Mouse (Mus musculus) MEL (cell line): Measurements from ENCODE around the gene F2r. TPM values are rescaled to one million over a fixed set of nuclear protein-coding genes. Genes with fewer than 3 reads are reported as not detected.

Source experiments
- DNase-seq: peaks from one replicate; pipeline ENCODE4 v3.0.0; 2011; ENCODE audit warnings: low read depth, low spot score
- H3K27ac ChIP-seq: 2 replicates; pipeline ENCODE4 v1.5.1; 2012; ENCODE audit warnings: low read depth, mild to moderate bottlenecking, control low read depth, low read length, moderate library complexity; ENCODE audit not compliant: control insufficient read depth
- H3K27me3 ChIP-seq, 2 experiments: fragments of 150-350 bp in 1 of 2; sonication (generic) in 1 of 2; 2 replicates each; pipeline ENCODE4 v1.6.1; 2012; ENCODE audit warnings: low read length in 2 of 2, mild to moderate bottlenecking in 2 of 2, improper control_type of control experiment in 1 of 2, moderate library complexity in 1 of 2; ENCODE audit not compliant: insufficient read depth in 2 of 2, control insufficient read depth in 1 of 2
- H3K36me3 ChIP-seq, 2 experiments: 2 replicates each; pipeline ENCODE4 v1.6.1; 2012 to 2014; ENCODE audit warnings: low read length in 2 of 2, improper control_type of control experiment in 1 of 2, inconsistent platforms in 1 of 2, mild to moderate bottlenecking in 1 of 2; ENCODE audit not compliant: insufficient read depth in 2 of 2, control insufficient read depth in 1 of 2
- H3K4me1 ChIP-seq, 2 experiments: fragments of 150-350 bp in 1 of 2; sonication (generic) in 1 of 2; 2 replicates each; pipeline ENCODE4 v1.6.1; 2012; ENCODE audit warnings: low read length in 2 of 2, improper control_type of control experiment in 1 of 2, mild to moderate bottlenecking in 1 of 2; ENCODE audit not compliant: insufficient read depth in 2 of 2, control insufficient read depth in 1 of 2
- H3K4me3 ChIP-seq, 2 experiments: fragments of 150-350 bp in 1 of 2; sonication (generic) in 1 of 2; 2 replicates each; pipeline ENCODE4 v1.5.1; 2012; ENCODE audit warnings: low read depth in 2 of 2, low read length in 2 of 2, mild to moderate bottlenecking in 2 of 2, moderate library complexity in 2 of 2, control low read depth in 1 of 2, improper control_type of control experiment in 1 of 2; ENCODE audit not compliant: control insufficient read depth in 1 of 2, insufficient read depth in 1 of 2
- H3K79me2 ChIP-seq: 2 replicates; pipeline ENCODE4 v1.6.1; 2012; ENCODE audit warnings: mild to moderate bottlenecking, low read length, moderate library complexity; ENCODE audit not compliant: control insufficient read depth, poor library complexity, insufficient read depth
- H3K9ac ChIP-seq: 2 replicates; pipeline ENCODE4 v1.6.1; 2012; ENCODE audit warnings: low read depth, mild to moderate bottlenecking, control low read depth, low read length, moderate library complexity; ENCODE audit not compliant: control insufficient read depth, poor library complexity, severe bottlenecking
- H3K9me3 ChIP-seq: fragments of 150-350 bp; sonication (generic); replicated peaks from 2 replicates; pipeline ENCODE4 v1.6.1; 2012; ENCODE audit warnings: mild to moderate bottlenecking, low read length, improper control_type of control experiment, moderate library complexity; ENCODE audit not compliant: insufficient read depth
- CHD1 ChIP-seq: IDR thresholded peaks from 2 replicates; pipeline ENCODE4 v1.6.1; 2012; ENCODE audit warnings: low read depth, mild to moderate bottlenecking, inconsistent platforms, low read length, improper control_type of control experiment
- CTCF ChIP-seq, 3 experiments: IDR thresholded peaks in 2 of 3; conservative IDR thresholded peaks in 1 of 3; 2 replicates each; pipeline ENCODE4 v1.5.1; 2011 to 2012; ENCODE audit warnings: low read length in 3 of 3, low read depth in 2 of 3, mild to moderate bottlenecking in 2 of 3, improper control_type of control experiment in 1 of 3, inconsistent platforms in 1 of 3, mixed read lengths in 1 of 3, moderate library complexity in 1 of 3; ENCODE audit not compliant: control insufficient read depth in 1 of 3, insufficient read depth in 1 of 3, poor library complexity in 1 of 3, severe bottlenecking in 1 of 3
- EP300 ChIP-seq, 2 experiments: IDR thresholded peaks; 2 replicates each; pipeline ENCODE4 v1.6.1; 2011; ENCODE audit warnings: improper control_type of control experiment in 2 of 2, low read length in 2 of 2, low read depth in 1 of 2, mild to moderate bottlenecking in 1 of 2
- ETS1 ChIP-seq: IDR thresholded peaks from 2 replicates; pipeline ENCODE4 v1.6.1; 2012; ENCODE audit warnings: low read depth, mild to moderate bottlenecking, inconsistent platforms, low read length, improper control_type of control experiment, moderate library complexity
- GABPA ChIP-seq: IDR thresholded peaks from 2 replicates; pipeline ENCODE4 v1.6.1; 2012; ENCODE audit warnings: low read depth, mild to moderate bottlenecking, inconsistent platforms, low read length, improper control_type of control experiment, moderate library complexity
- GATA1 ChIP-seq: IDR thresholded peaks from 2 replicates; pipeline ENCODE4 v1.6.1; 2011; ENCODE audit warnings: low read depth, low read length, improper control_type of control experiment
- JUND ChIP-seq: IDR thresholded peaks from 2 replicates; pipeline ENCODE4 v1.6.1; 2011; ENCODE audit warnings: low read depth, mild to moderate bottlenecking, improper control_type of control experiment, low read length
- KAT2A ChIP-seq: conservative IDR thresholded peaks from 2 replicates; pipeline ENCODE4 v1.6.1; 2012; ENCODE audit warnings: low read depth, low read length, improper control_type of control experiment, inconsistent platforms
- MAFK ChIP-seq: IDR thresholded peaks from 2 replicates; pipeline ENCODE4 v1.6.1; 2011; ENCODE audit warnings: low read depth, mild to moderate bottlenecking, low read length, improper control_type of control experiment, borderline replicate concordance
- MAZ ChIP-seq: IDR thresholded peaks from 2 replicates; pipeline ENCODE4 v1.6.1; 2012; ENCODE audit warnings: low read depth, mild to moderate bottlenecking, inconsistent platforms, low read length, improper control_type of control experiment
- MEF2A ChIP-seq: IDR thresholded peaks from 2 replicates; pipeline ENCODE4 v1.6.1; 2014; ENCODE audit warnings: low read depth, mild to moderate bottlenecking, inconsistent platforms, low read length, improper control_type of control experiment; ENCODE audit not compliant: poor library complexity, insufficient replicate concordance, severe bottlenecking; ENCODE audit errors: extremely low read depth
- MYB ChIP-seq: IDR thresholded peaks from 2 replicates; pipeline ENCODE4 v1.6.1; 2011; ENCODE audit warnings: mild to moderate bottlenecking, low read depth, low read length, improper control_type of control experiment
- NRF1 ChIP-seq: IDR thresholded peaks from 2 replicates; pipeline ENCODE4 v1.6.1; 2014; ENCODE audit warnings: low read depth, mild to moderate bottlenecking, inconsistent platforms, low read length, improper control_type of control experiment, moderate library complexity; ENCODE audit not compliant: poor library complexity, insufficient read depth, severe bottlenecking
- POLR2AphosphoS2 ChIP-seq: IDR thresholded peaks from 2 replicates; pipeline ENCODE4 v1.6.1; 2011; ENCODE audit warnings: low read length, improper control_type of control experiment
- RAD21 ChIP-seq: IDR thresholded peaks from 2 replicates; pipeline ENCODE4 v1.6.1; 2011; ENCODE audit warnings: mild to moderate bottlenecking, low read depth, low read length, improper control_type of control experiment
- RCOR1 ChIP-seq: IDR thresholded peaks from 2 replicates; pipeline ENCODE4 v1.6.1; 2012; ENCODE audit warnings: low read depth, mild to moderate bottlenecking, inconsistent platforms, low read length, improper control_type of control experiment
- SMC3 ChIP-seq: IDR thresholded peaks from 2 replicates; pipeline ENCODE4 v1.6.1; 2011; ENCODE audit warnings: low read depth, low read length, improper control_type of control experiment
- TAL1 ChIP-seq: IDR thresholded peaks from 2 replicates; pipeline ENCODE4 v1.6.1; 2012; ENCODE audit warnings: mild to moderate bottlenecking, inconsistent platforms, low read length, moderate library complexity, mixed read lengths
- TBP ChIP-seq: IDR thresholded peaks from 2 replicates; pipeline ENCODE4 v1.8.0; 2011; ENCODE audit warnings: low read depth, low read length, improper control_type of control experiment
- UBTF ChIP-seq: IDR thresholded peaks from 2 replicates; pipeline ENCODE4 v1.6.1; 2012; ENCODE audit warnings: low read depth, mild to moderate bottlenecking, inconsistent platforms, low read length, improper control_type of control experiment, moderate library complexity, borderline replicate concordance; ENCODE audit not compliant: insufficient read depth
- USF1 ChIP-seq: IDR thresholded peaks from 2 replicates; pipeline ENCODE4 v1.6.1; 2014; ENCODE audit warnings: low read depth, mild to moderate bottlenecking, inconsistent platforms, low read length, improper control_type of control experiment, moderate library complexity
- USF2 ChIP-seq, 2 experiments: IDR thresholded peaks; 2 replicates each; pipeline ENCODE4 v1.6.1; 2011 to 2012; ENCODE audit warnings: improper control_type of control experiment in 2 of 2, low read length in 2 of 2, borderline replicate concordance in 1 of 2, inconsistent platforms in 1 of 2, low read depth in 1 of 2, mild to moderate bottlenecking in 1 of 2; ENCODE audit not compliant: insufficient read depth in 1 of 2
- ZC3H11A ChIP-seq: IDR thresholded peaks from 2 replicates; pipeline ENCODE4 v1.6.1; 2012; ENCODE audit warnings: low read depth, mild to moderate bottlenecking, inconsistent platforms, low read length, improper control_type of control experiment
- ZKSCAN1 ChIP-seq: IDR thresholded peaks from 2 replicates; pipeline ENCODE4 v1.6.1; 2012; ENCODE audit warnings: low read depth, mild to moderate bottlenecking, inconsistent platforms, low read length, improper control_type of control experiment, moderate library complexity
- ZNF384 ChIP-seq: IDR thresholded peaks from 2 replicates; pipeline ENCODE4 v1.6.1; 2012; ENCODE audit warnings: low read depth, mild to moderate bottlenecking, inconsistent platforms, low read length, improper control_type of control experiment
- polyA plus RNA-seq, 2 experiments: library from polyadenylated mRNA; stranded (reverse) in 1 of 2; unstranded in 1 of 2; fragments of >175 nt in 1 of 2; fragments of >200 nt in 1 of 2; gene quantifications; 2 replicates each; pipeline versions ENCODE4 v1.2.1 to v1.2.4; 2012; ENCODE audit warnings: low replicate concordance in 2 of 2, low read depth in 1 of 2; ENCODE audit not compliant: insufficient read length in 2 of 2, insufficient read depth in 1 of 2, missing spikeins in 1 of 2
- total RNA-seq: library from RNA; depleted of rRNA; stranded (reverse); fragments of 300-350 nt; gene quantifications from 2 replicates; pipeline ENCODE4 v1.2.3, GENCODE M21; 2012

Gene F2r
- total and polyA plus RNA-seq, 3 experiments = 19.1 to 32.7 TPM; not detected in 1

DNA sequence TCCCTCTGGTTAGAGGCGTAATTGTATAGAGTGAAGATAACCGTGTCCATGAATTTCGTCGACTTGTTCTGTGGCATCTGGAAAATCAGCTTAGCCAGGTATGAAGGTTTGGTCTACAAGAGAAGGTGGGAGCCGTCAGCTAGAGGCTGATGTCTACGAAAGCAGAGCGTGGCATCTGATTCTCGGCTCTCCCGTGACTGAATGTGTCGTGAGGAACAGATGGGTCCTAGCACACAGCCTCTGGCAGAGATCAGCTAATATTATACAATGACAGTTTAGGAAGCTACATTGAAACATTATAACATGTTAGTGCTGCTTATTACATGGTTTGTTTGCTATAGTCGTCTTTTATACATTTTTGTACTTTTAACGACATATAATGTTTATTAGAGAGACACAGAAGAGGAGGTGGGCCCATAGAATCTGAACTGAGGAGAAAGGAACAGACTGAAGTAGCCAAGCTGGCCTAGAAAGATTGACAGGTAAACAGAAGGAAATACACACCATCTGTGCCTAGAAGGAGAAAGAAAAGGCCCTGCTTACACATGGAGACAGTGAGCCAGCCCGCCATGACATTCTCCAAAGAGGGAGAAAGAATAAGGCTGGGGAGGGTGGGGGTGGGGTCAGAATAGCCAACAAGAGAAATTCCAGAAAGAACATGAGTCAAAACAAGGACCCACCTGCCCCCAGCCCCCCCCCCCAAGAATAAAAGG, 47.5 kb upstream of the F2r start:
- H3K27ac ChIP-seq = no peak overlapping the region
- DNase-seq = no peak
- peaks cover 2 to 5% of the 10 kb centered on the region in 2 experiments; a peak in 3 of 4 replicates for H3K4me1 ChIP-seq
- no peaks in the 10 kb centered on the region for H3K27me3 ChIP-seq
- H3K4me3 ChIP-seq = no peak overlapping the region
- no peaks in the 10 kb centered on the region for H3K79me2 ChIP-seq
- no peak overlapping the region for H3K9ac ChIP-seq
- TF ChIP-seq MYB = no peak
- TF ChIP-seq RAD21 = no peak
- TF ChIP-seq UBTF = no peak
- TF ChIP-seq ZKSCAN1 = no peak
- no peak for TF ChIP-seq EP300 (IDR thresholded peaks at IDR 0.05; ENCODE audit: low read depth in 1 of 2, low read length in 2 of 2)
- no peak for TF ChIP-seq MEF2A
- no peak for TF ChIP-seq GATA1
- TF ChIP-seq MAFK = no peak
- no peak for TF ChIP-seq ETS1
- TF ChIP-seq KAT2A = no peak
- TF ChIP-seq TBP = no peak
- TF ChIP-seq USF1 = no peak
- TF ChIP-seq ZNF384 = no peak
- no peak for TF ChIP-seq RCOR1
- no peak for TF ChIP-seq ZC3H11A
- H3K9me3 ChIP-seq = no peaks in the 10 kb centered on the region
- peaks cover 0 to 2% of the 10 kb centered on the region in 2 experiments; a peak in 2 of 4 replicates for H3K36me3 ChIP-seq

DNA sequence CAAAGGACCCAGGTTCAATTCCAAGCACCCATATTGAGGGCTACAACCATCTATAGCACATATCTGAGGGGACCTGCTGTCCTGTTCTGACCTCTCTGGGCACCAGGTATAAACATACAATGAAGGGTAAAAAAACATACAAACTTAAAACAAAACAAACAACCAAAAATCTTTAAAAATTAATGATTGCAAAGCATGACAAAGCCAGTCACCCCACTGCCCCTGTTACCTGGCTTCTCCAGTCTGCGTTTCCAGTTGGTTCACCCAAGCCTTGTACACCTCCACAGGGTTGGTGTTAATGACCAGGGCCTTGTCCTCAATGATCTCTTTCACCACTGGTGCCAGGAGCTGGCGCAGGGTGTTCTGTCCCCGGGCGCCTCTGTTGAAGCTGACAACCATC, 45.5 kb upstream of the F2r start:
- Histone ChIP-seq H3K27me3 (no peaks in the 10 kb centered on the region), H3K36me3 (no peaks in the 10 kb centered on the region)

More for the DNA sequence above, 45.5 kb upstream of the F2r start:
- Histone ChIP-seq H3K27ac (no peak overlapping the region), H3K9ac (no peak overlapping the region), H3K9me3 (no peaks in the 10 kb centered on the region), H3K79me2 (no peaks in the 10 kb centered on the region), H3K4me1 (no peaks in the 10 kb centered on the region), H3K4me3 (no peak overlapping the region)
- TF ChIP-seq CHD1 (no peak), NRF1 (no peak), SMC3 (no peak), MAZ (no peak), TAL1 (no peak), GABPA (no peak), RAD21 (no peak), POLR2AphosphoS2 (no peak), USF2 (IDR thresholded peaks at IDR 0.05; ENCODE audit: borderline replicate concordance in 1 of 2, insufficient read depth in 1 of 2, low read depth in 1 of 2, low read length in 2 of 2) (no peak), KAT2A (no peak), TBP (no peak), EP300 (IDR thresholded peaks at IDR 0.05; ENCODE audit: low read depth in 1 of 2, low read length in 2 of 2) (no peak), MYB (no peak), JUND (no peak), RCOR1 (no peak), MEF2A (no peak), ZC3H11A (no peak), CTCF (IDR thresholded peaks at IDR 0.05 in 2 of 3, conservative IDR thresholded peaks at IDR 0.05 in 1 of 3; ENCODE audit: control insufficient read depth in 1 of 3, insufficient read depth in 1 of 3, low read depth in 2 of 3, low read length in 3 of 3, poor library complexity in 1 of 3, severe bottlenecking in 1 of 3) (no peak)
- no peak for DNase-seq
